Mouse (Mus musculus) forebrain, embryonic 15.5 days (tissue): ENCODE measurements around the gene Ssrp1. TPM values are rescaled to one million over a fixed set of nuclear protein-coding genes. Genes with fewer than 3 reads are reported as not detected.
A peak's percentile ranks its signal among the peaks of the same experiment; 100 is the strongest.

Experiments
- ATAC-seq: fragments of 200-750 bp; cut with Nextera tagmentation; replicated peaks from 2 replicates; pipeline ENCODE4 v1.8.0; 2017; ENCODE audit warnings: mild to moderate bottlenecking, moderate TSS enrichment, moderate library complexity
- H3K27ac ChIP-seq: fragments of 300-500 bp; sonication (generic); replicated peaks from 2 replicates; pipeline ENCODE4 v1.5.1; 2015; ENCODE audit warnings: mild to moderate bottlenecking, inconsistent platforms
- H3K27me3 ChIP-seq: fragments of 300-500 bp; sonication (generic); 2 replicates; pipeline ENCODE4 v1.6.1; 2015; ENCODE audit warnings: inconsistent platforms
- H3K36me3 ChIP-seq: fragments of 300-500 bp; sonication (generic); 2 replicates; pipeline ENCODE4 v1.6.1; 2015; ENCODE audit warnings: mild to moderate bottlenecking, inconsistent platforms
- H3K4me1 ChIP-seq: fragments of 300-500 bp; sonication (generic); 2 replicates; pipeline ENCODE4 v1.6.1; 2015; ENCODE audit warnings: inconsistent platforms
- H3K4me2 ChIP-seq: fragments of 300-500 bp; sonication (generic); replicated peaks from 2 replicates; pipeline ENCODE4 v1.6.1; 2015; ENCODE audit warnings: mild to moderate bottlenecking, inconsistent platforms
- H3K4me3 ChIP-seq: fragments of 300-500 bp; sonication (generic); 2 replicates; pipeline ENCODE4 v1.5.1; 2015; ENCODE audit warnings: mild to moderate bottlenecking, inconsistent platforms
- H3K9ac ChIP-seq: fragments of 300-500 bp; sonication (generic); replicated peaks from 2 replicates; pipeline ENCODE4 v1.6.1; 2015; ENCODE audit warnings: mild to moderate bottlenecking, inconsistent platforms
- H3K9me3 ChIP-seq: fragments of 300-500 bp; sonication (generic); 2 replicates; pipeline ENCODE4 v1.6.1; 2016; ENCODE audit warnings: inconsistent platforms
- WGBS: fragments of 180-500 bp; shearing (Covaris S2); methylation state at CpG from one replicate; pipeline ENCODE4 v1.1.7; 2015; ENCODE audit warnings: mixed read lengths; 5-methylcytosine and 5-hydroxymethylcytosine counted together
- polyA plus RNA-seq: library from polyadenylated mRNA; unstranded; fragments of >200 nt; fragmentation: Nextera tagmentation; extraction: Ambion mirVana; gene quantifications from 2 replicates; pipeline ENCODE4 v1.2.1, GENCODE M21; 2015

Ssrp1 gene
- polyA plus RNA-seq = 229 and 235 TPM in 2 replicates

GRCm38 (mm10) chr2:85037047-85038026 lies at the start of gene Ssrp1, which contains the start of gene P2rx3:
Gene Ssrp1 (plus strand): TSS chr2:85037234.
Gene P2rx3 (minus strand): TSS chr2:85037462.
- Histone ChIP-seq H3K27me3 (no peaks in the 10 kb centered on the region), H3K36me3 (peaks cover 30% of the 10 kb centered on the region), H3K4me3 (peak within 1 kb of the TSS; percentile 87), H3K9ac (peak within 1 kb of the TSS; percentile 98), H3K27ac (peak within 1 kb of the TSS; percentile 74), H3K9me3 (no peaks in the 10 kb centered on the region), H3K4me1 (peaks cover 18% of the 10 kb centered on the region), H3K4me2 (peak within 1 kb of the TSS; percentile 74)
- peak; percentile 98 for ATAC-seq
- 1% methylated on average over 66 of the region's 66 CpGs for WGBS

- Histone ChIP-seq H3K9ac (no peak within 1 kb of the TSS), H3K4me1 (no peaks in the 10 kb centered on the region), H3K36me3 (no peaks in the 10 kb centered on the region), H3K27me3 (no peaks in the 10 kb centered on the region), H3K4me2 (no peak within 1 kb of the TSS), H3K4me3 (no peak within 1 kb of the TSS), H3K27ac (no peak within 1 kb of the TSS), H3K9me3 (no peaks in the 10 kb centered on the region)
- 76% methylated on average over 1 of the region's 1 CpGs for WGBS
- no peak for ATAC-seq
Measured at GRCm38 (mm10) chr2:84987930-84988329, 49.1 kb upstream of the Ssrp1 start, which contains the start of gene Prg3. Gene Prg3 (plus strand): TSS chr2:84988215.

- no peak overlapping the region for H3K27ac ChIP-seq
- H3K4me1 ChIP-seq = no peaks in the 10 kb centered on the region
- no peaks in the 10 kb centered on the region for H3K9me3 ChIP-seq
- no peak overlapping the region for H3K4me3 ChIP-seq
- no peaks in the 10 kb centered on the region for H3K36me3 ChIP-seq
- 93% methylated on average over 2 of the region's 2 CpGs for WGBS
- no peak overlapping the region for H3K4me2 ChIP-seq
- H3K9ac ChIP-seq = no peak overlapping the region
- H3K27me3 ChIP-seq = no peaks in the 10 kb centered on the region
- ATAC-seq = no peak
Measured at GRCm38 (mm10) chr2:84996376-84996775, 40.7 kb upstream of the Ssrp1 start.

- Histone ChIP-seq H3K4me3 (no peak overlapping the region), H3K27me3 (no peaks in the 10 kb centered on the region), H3K9ac (no peak overlapping the region), H3K4me1 (no peaks in the 10 kb centered on the region), H3K36me3 (no peaks in the 10 kb centered on the region), H3K4me2 (no peak overlapping the region), H3K27ac (no peak overlapping the region), H3K9me3 (no peaks in the 10 kb centered on the region)
- ATAC-seq = no peak
- 90% methylated on average over 3 of the region's 3 CpGs for WGBS
Measured at GRCm38 (mm10) chr2:84999486-85000181, 37.4 kb upstream of the Ssrp1 start.

- no peaks in the 10 kb centered on the region for H3K27me3 ChIP-seq
- H3K4me2 ChIP-seq = no peak overlapping the region
- no peak overlapping the region for H3K4me3 ChIP-seq
- no peak for ATAC-seq
- no peak overlapping the region for H3K27ac ChIP-seq
- WGBS = 78% methylated on average over 13 of the region's 13 CpGs
- H3K36me3 ChIP-seq = no peaks in the 10 kb centered on the region
- H3K9me3 ChIP-seq = no peaks in the 10 kb centered on the region
- H3K4me1 ChIP-seq = no peaks in the 10 kb centered on the region
- H3K9ac ChIP-seq = no peak overlapping the region
Measured at GRCm38 (mm10) chr2:85001497-85001896, 35.5 kb upstream of the Ssrp1 start.

- H3K36me3 ChIP-seq = no peaks in the 10 kb centered on the region
- ATAC-seq = no peak
- no peaks in the 10 kb centered on the region for H3K9me3 ChIP-seq
- no peak overlapping the region for H3K27ac ChIP-seq
- WGBS = 82% methylated on average over 8 of the region's 8 CpGs
- no peaks in the 10 kb centered on the region for H3K4me1 ChIP-seq
- no peak overlapping the region for H3K4me2 ChIP-seq
- H3K27me3 ChIP-seq = no peaks in the 10 kb centered on the region
- H3K9ac ChIP-seq = no peak overlapping the region
- no peak overlapping the region for H3K4me3 ChIP-seq
Measured at GRCm38 (mm10) chr2:85002575-85002974, 34.5 kb upstream of the Ssrp1 start.

- H3K4me1 ChIP-seq = no peaks in the 10 kb centered on the region
- H3K36me3 ChIP-seq = no peaks in the 10 kb centered on the region
- H3K27me3 ChIP-seq = no peaks in the 10 kb centered on the region
- H3K9me3 ChIP-seq = no peaks in the 10 kb centered on the region
- H3K9ac ChIP-seq = no peak overlapping the region
- no peak overlapping the region for H3K4me2 ChIP-seq
- H3K27ac ChIP-seq = no peak overlapping the region
- H3K4me3 ChIP-seq = no peak overlapping the region
- no peak for ATAC-seq
- 75% methylated on average over 4 of the region's 4 CpGs for WGBS
Measured at GRCm38 (mm10) chr2:85004341-85004740, 32.7 kb upstream of the Ssrp1 start.

GRCm38 (mm10) chr2:85006600-85006999 lies 30.4 kb upstream of the Ssrp1 start:
- WGBS = 86% methylated on average over 7 of the region's 7 CpGs
- H3K9me3 ChIP-seq = no peaks in the 10 kb centered on the region

GRCm38 (mm10) chr2:85007729-85008128 lies 29.3 kb upstream of the Ssrp1 start:
- 22% methylated on average over 4 of the region's 4 CpGs for WGBS
- Histone ChIP-seq H3K4me3 (no peak overlapping the region), H3K27ac (no peak overlapping the region), H3K9ac (no peak overlapping the region), H3K4me2 (no peak overlapping the region), H3K9me3 (no peaks in the 10 kb centered on the region), H3K27me3 (no peaks in the 10 kb centered on the region), H3K4me1 (no peaks in the 10 kb centered on the region), H3K36me3 (no peaks in the 10 kb centered on the region)
- ATAC-seq = peak; percentile 23; the same call in 1 of the 2 replicates

More at GRCm38 (mm10) chr2:85006600-85006999, 30.4 kb upstream of the Ssrp1 start:
- H3K9ac ChIP-seq = no peak overlapping the region
- no peak overlapping the region for H3K27ac ChIP-seq
- no peaks in the 10 kb centered on the region for H3K27me3 ChIP-seq
- ATAC-seq = no peak
- no peak overlapping the region for H3K4me3 ChIP-seq
- no peak overlapping the region for H3K4me2 ChIP-seq
- no peaks in the 10 kb centered on the region for H3K36me3 ChIP-seq
- no peaks in the 10 kb centered on the region for H3K4me1 ChIP-seq

- H3K9me3 ChIP-seq = no peaks in the 10 kb centered on the region
- H3K4me2 ChIP-seq = no peak overlapping the region
- no peak for ATAC-seq
- H3K4me3 ChIP-seq = no peak overlapping the region
- H3K36me3 ChIP-seq = no peaks in the 10 kb centered on the region
- WGBS = 88% methylated on average over 2 of the region's 2 CpGs
- H3K9ac ChIP-seq = no peak overlapping the region
- no peaks in the 10 kb centered on the region for H3K4me1 ChIP-seq
- no peaks in the 10 kb centered on the region for H3K27me3 ChIP-seq
- H3K27ac ChIP-seq = no peak overlapping the region
Measured at GRCm38 (mm10) chr2:85009212-85009611, 27.8 kb upstream of the Ssrp1 start.

- Histone ChIP-seq H3K4me2 (no peak overlapping the region), H3K27me3 (no peaks in the 10 kb centered on the region), H3K4me1 (no peaks in the 10 kb centered on the region), H3K27ac (peak overlapping the region; percentile 34), H3K4me3 (no peak overlapping the region), H3K9ac (no peak overlapping the region), H3K36me3 (no peaks in the 10 kb centered on the region), H3K9me3 (no peaks in the 10 kb centered on the region)
- peak; percentile 46 for ATAC-seq
- WGBS = 68% methylated on average over 9 of the region's 9 CpGs
Measured at GRCm38 (mm10) chr2:85011906-85012604, 25.0 kb upstream of the Ssrp1 start.
